Mouse (Mus musculus): ENCODE measurements around the gene Tusc1. TPM values are rescaled to one million over a fixed set of nuclear protein-coding genes. Genes with fewer than 3 reads are reported as not detected.

The Tusc1 gene
- 4.0 and 4.3 TPM in 2 replicates for polyA plus RNA-seq (2015; fragmentation: Nextera tagmentation; extraction: Ambion mirVana)

- H3K4me1 ChIP-seq = no peaks in the 10 kb centered on the region
- under 1% methylated on average over 49 of the region's 97 CpGs for WGBS
- ATAC-seq (ENCODE audit: insufficient number of reproducible peaks, insufficient read depth, low FRiP score, low TSS enrichment, low read depth) = peak; percentile 84
Measured at GRCm38 (mm10) chr4:93335118-93336003, at the start of gene Tusc1. Gene Tusc1, minus strand, starts transcription at chr4:93335511.

DNA sequence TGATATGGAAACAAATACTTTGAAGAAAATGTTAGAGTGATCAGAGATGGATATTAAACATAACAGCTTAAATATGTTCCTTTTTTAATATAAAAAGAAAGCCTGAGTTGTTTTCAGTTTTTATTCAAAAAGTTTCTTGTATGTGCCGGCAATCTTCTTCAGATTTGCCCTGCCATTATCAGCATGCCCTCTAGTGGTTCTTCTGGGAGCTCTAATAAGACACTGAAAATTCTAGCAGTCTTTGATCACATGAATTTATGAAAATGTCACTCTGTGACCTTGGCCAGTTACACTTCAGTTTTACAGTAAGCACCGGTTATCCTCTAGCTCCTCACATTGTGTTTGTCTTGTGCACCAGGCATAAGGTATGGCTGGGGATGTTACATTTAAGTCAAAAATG is 17.6 kb upstream of the Tusc1 start:
- no peak overlapping the region for H3K27ac ChIP-seq
- ATAC-seq (ENCODE audit: insufficient number of reproducible peaks, insufficient read depth, low FRiP score, low TSS enrichment, low read depth) = no peak
- H3K9ac ChIP-seq = no peak overlapping the region
- H3K27me3 ChIP-seq = no peaks in the 10 kb centered on the region
- no peak overlapping the region for H3K4me2 ChIP-seq
- H3K36me3 ChIP-seq = no peaks in the 10 kb centered on the region
- H3K4me3 ChIP-seq = no peak overlapping the region
- no peaks in the 10 kb centered on the region for H3K4me1 ChIP-seq
- 66% methylated on average over 2 of the region's 2 CpGs for WGBS
- no peaks in the 10 kb centered on the region for H3K9me3 ChIP-seq

More at GRCm38 (mm10) chr4:93335118-93336003, at the start of gene Tusc1:
- no peaks in the 10 kb centered on the region for H3K27me3 ChIP-seq
- peak within 1 kb of the TSS; percentile 95 for H3K27ac ChIP-seq
- peak within 1 kb of the TSS; percentile 89 for H3K4me2 ChIP-seq
- no peaks in the 10 kb centered on the region for H3K9me3 ChIP-seq
- H3K4me3 ChIP-seq = peak within 1 kb of the TSS; percentile 73
- no peaks in the 10 kb centered on the region for H3K36me3 ChIP-seq
- H3K9ac ChIP-seq = peak within 1 kb of the TSS; percentile 95

DNA sequence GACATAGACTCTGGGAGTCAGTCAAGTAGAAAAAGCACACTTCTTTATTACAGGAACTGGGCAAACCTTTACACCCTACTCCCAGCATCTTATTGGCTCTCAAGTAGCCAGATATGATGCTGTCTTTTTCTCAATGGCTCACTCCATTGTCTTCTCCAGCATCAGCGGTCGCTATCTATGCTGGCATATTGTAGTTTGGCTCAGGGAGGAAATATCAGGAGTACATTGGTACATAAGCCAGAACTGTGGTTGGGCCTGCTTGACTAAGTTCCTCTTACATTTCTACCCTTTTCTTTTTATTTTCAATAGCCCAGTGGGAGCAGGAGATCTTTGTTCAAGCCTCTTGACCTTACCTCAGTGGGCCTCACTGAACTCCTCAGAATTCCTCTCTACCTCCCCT is 9.0 kb upstream of the Tusc1 start:
- ATAC-seq (ENCODE audit: insufficient number of reproducible peaks, insufficient read depth, low FRiP score, low TSS enrichment, low read depth) = no peak
- no peaks in the 10 kb centered on the region for H3K4me1 ChIP-seq
- H3K4me3 ChIP-seq = no peak overlapping the region
- WGBS = 91% methylated on average over 2 of the region's 2 CpGs
- no peak overlapping the region for H3K9ac ChIP-seq
- H3K9me3 ChIP-seq = no peaks in the 10 kb centered on the region
- H3K36me3 ChIP-seq = no peaks in the 10 kb centered on the region
- no peak overlapping the region for H3K4me2 ChIP-seq
- H3K27me3 ChIP-seq = no peaks in the 10 kb centered on the region
- H3K27ac ChIP-seq = no peak overlapping the region

DNA sequence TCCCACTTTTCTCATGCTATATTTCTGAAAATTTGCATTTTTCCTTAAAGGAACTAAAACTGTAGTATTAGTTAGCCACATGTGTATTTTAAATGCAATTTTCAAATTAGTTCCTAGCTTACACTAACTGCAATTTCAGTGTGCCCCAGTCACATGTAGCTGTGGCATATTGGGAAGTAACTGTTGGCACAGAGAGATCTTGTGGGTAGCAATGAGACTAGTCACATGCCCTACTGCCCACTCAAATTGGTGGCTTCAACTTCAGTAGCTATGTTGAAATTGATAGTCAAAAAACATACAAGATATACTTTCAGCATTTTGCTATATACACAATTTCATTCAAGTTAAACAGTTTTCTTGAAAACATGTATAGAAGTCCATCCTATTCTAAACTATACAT is 6.3 kb upstream of the Tusc1 start:
- no peak overlapping the region for H3K4me2 ChIP-seq
- no peak for ATAC-seq (ENCODE audit: insufficient number of reproducible peaks, insufficient read depth, low FRiP score, low TSS enrichment, low read depth)
- H3K9me3 ChIP-seq = no peaks in the 10 kb centered on the region
- H3K9ac ChIP-seq = no peak overlapping the region
- H3K27me3 ChIP-seq = no peaks in the 10 kb centered on the region
- no peak overlapping the region for H3K4me3 ChIP-seq
- no peaks in the 10 kb centered on the region for H3K36me3 ChIP-seq
- H3K27ac ChIP-seq = no peak overlapping the region
- H3K4me1 ChIP-seq = no peaks in the 10 kb centered on the region

GRCm38 (mm10) chr4:93337977-93338376 is 2.7 kb upstream of the Tusc1 start:
- no peak overlapping the region for H3K27ac ChIP-seq
- H3K4me3 ChIP-seq = no peak overlapping the region
- no peaks in the 10 kb centered on the region for H3K27me3 ChIP-seq
- H3K36me3 ChIP-seq = no peaks in the 10 kb centered on the region
- no peaks in the 10 kb centered on the region for H3K9me3 ChIP-seq
- no peak for ATAC-seq (ENCODE audit: insufficient number of reproducible peaks, insufficient read depth, low FRiP score, low TSS enrichment, low read depth)
- no peak overlapping the region for H3K4me2 ChIP-seq
- WGBS = 66% methylated on average over 3 of the region's 3 CpGs
- H3K9ac ChIP-seq = no peak overlapping the region
- no peaks in the 10 kb centered on the region for H3K4me1 ChIP-seq

GRCm38 (mm10) chr4:93334636-93335117 is 634 bp downstream of the Tusc1 start:
- peak overlapping the region; percentile 73 for H3K4me3 ChIP-seq
- peak; percentile 89 for ATAC-seq (ENCODE audit: insufficient number of reproducible peaks, insufficient read depth, low FRiP score, low TSS enrichment, low read depth)
- no peaks in the 10 kb centered on the region for H3K27me3 ChIP-seq
- H3K9ac ChIP-seq = peak overlapping the region; percentile 95
- WGBS = under 1% methylated on average over 48 of the region's 49 CpGs
- no peaks in the 10 kb centered on the region for H3K36me3 ChIP-seq
- H3K9me3 ChIP-seq = no peaks in the 10 kb centered on the region
- no peaks in the 10 kb centered on the region for H3K4me1 ChIP-seq
- peak overlapping the region; percentile 89 for H3K4me2 ChIP-seq
- peak overlapping the region; percentile 95 for H3K27ac ChIP-seq

- H3K4me1 ChIP-seq = no peaks in the 10 kb centered on the region
- no peak overlapping the region for H3K4me3 ChIP-seq
- ATAC-seq (ENCODE audit: insufficient number of reproducible peaks, insufficient read depth, low FRiP score, low TSS enrichment, low read depth) = no peak
- no peaks in the 10 kb centered on the region for H3K27me3 ChIP-seq
- H3K36me3 ChIP-seq = no peaks in the 10 kb centered on the region
- no peak overlapping the region for H3K27ac ChIP-seq
- no peak overlapping the region for H3K4me2 ChIP-seq
- H3K9me3 ChIP-seq = no peaks in the 10 kb centered on the region; the same call in 1 of the 2 replicates
- H3K9ac ChIP-seq = no peak overlapping the region
- WGBS = 88% methylated on average over 3 of the region's 3 CpGs
Measured at GRCm38 (mm10) chr4:93307486-93307885, 27.8 kb downstream of the Tusc1 start.

DNA sequence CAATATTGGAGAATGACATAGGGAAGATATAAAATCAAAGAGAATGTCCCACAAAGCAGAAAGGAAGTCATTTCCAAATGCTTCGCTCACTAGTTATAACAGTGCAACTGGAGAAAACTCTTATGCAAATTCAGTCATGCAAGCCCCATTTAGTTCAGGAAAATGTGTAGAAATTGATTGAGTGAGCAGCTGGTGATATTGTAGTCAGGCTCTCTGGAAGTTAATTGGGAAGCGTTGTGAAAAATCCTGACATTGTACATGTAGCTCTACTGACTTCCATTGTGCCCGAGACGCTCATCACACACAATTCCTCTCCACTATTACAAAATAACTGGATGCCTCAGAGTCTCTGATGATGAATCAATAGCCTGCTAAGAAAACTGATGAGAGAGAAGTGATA is 49.2 kb downstream of the Tusc1 start:
- no peak overlapping the region for H3K27ac ChIP-seq
- H3K36me3 ChIP-seq = no peaks in the 10 kb centered on the region
- H3K4me2 ChIP-seq = no peak overlapping the region
- H3K9me3 ChIP-seq = no peaks in the 10 kb centered on the region
- no peak overlapping the region for H3K4me3 ChIP-seq
- WGBS = 95% methylated on average over 4 of the region's 4 CpGs
- no peak overlapping the region for H3K9ac ChIP-seq
- H3K4me1 ChIP-seq = no peaks in the 10 kb centered on the region
- H3K27me3 ChIP-seq = no peaks in the 10 kb centered on the region
- ATAC-seq (ENCODE audit: insufficient number of reproducible peaks, insufficient read depth, low FRiP score, low TSS enrichment, low read depth) = no peak
